12 mouse cellular contexts compared by ENCODE assay signal in the genomic region with DNA sequence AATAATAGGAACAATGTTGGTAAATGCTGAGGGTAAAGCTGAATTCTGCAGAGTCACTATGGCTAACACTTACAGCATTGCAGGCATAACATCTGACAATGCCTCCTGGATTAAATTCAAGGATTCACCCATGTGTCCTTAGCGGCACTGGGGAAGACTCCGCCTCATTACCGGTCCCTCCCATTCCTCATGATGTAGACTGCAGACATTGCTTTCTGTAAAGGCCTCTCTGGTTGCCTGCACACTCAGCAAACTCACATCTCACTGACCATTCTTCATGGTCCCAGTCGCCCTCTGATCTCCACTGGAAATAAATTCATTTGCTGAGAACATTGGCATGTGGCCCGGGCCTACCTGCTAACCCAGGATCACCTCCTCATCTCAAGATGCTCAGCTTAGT.
"Had no signal": no experiment of that assay in that cellular context is flagged by ENCODE, and none has a peak within 500 bp of the region (broad histone marks: within the 10 kb centered on the region; RNA-seq: fewer than 3 reads in every experiment).

No protein-coding gene starts in this region.

- DNase-seq: retina, postnatal 1 day; right cerebral cortex, adult 18-20 months; right cerebral cortex, postnatal 14 days; right cerebral cortex, postnatal 25 days; right cerebral cortex, postnatal 4 days; spleen, adult 18-20 months; thymus, adult 18-20 months; thymus, adult 2 months; thymus, postnatal 14 days; thymus, postnatal 25 days; thymus, postnatal 36 days; thymus, postnatal 4 days had no signal
